ENCODE assay signal across 11 mouse cellular contexts in the genomic region with DNA sequence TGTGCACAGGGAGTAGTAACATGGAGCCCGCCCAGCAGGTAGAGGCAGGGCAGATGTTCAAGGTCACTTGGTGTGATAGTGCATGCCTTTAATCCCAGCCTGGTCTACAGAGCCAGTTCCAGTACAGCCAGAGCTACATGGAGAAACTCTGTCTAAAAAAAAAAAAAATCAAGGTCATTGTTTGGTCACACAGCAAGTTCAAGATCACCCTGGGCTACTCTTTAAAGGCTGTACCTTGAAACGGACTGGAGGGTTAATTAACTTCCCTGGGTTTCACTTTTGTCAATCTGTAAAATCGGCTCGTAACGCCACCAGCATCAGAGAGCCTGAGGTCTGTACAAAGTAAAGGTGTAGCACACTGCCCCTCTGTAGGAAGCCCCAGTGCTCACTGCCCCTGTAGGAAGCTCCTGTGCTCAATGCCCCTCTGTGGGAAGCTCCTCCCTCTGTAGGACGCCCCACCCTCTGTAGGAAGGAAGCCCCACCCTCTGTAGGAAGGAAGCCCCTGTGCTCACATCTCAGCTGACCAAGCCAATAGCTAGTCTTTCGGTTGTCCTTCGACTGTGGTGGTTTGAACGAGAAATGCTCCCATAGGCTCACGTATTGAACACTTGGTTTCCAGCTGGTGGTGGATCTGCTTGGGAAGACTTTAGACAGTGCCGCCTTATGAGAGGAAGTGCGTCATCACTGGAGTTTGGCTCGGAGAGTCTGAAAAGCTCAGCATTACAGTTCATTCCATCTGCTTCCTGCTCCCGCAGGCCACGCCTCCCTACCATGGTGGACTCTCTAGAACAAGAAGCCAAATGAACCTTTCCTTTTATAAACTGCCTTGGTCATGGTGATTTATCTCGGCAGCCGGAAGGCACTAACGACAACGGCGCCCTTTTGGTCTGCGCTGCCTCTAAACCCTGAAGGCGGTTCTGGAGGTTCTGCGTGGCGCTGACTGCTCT. TPM values are rescaled to one million over a fixed set of nuclear protein-coding genes. Genes with fewer than 3 reads are reported as not detected.
DNase-seq lines count a peak whose midpoint lies in the region; ATAC-seq and TF ChIP-seq lines count a peak whose summit lies in the region.
"Had no signal": no experiment of that assay in that cellular context is flagged by ENCODE, and none has a peak within 500 bp of the region (broad histone marks: within the 10 kb centered on the region; RNA-seq: fewer than 3 reads in every experiment).

No protein-coding gene starts in this region.

- 0 out of 2 replicates have a peak, but pooled peaks cover 5% of the 10 kb centered on the region for H3K27me3 ChIP-seq in kidney, embryonic 14.5 days (ENCODE audit: control insufficient read depth, insufficient read depth, low read length)
- H3K27me3 ChIP-seq in kidney, adult 2 months (replicated peaks; ENCODE audit: control insufficient read depth, insufficient read depth, low read length): no peaks in the 10 kb centered on the region
- H3K27me3 ChIP-seq in MEL (ENCODE audit: control insufficient read depth in 1 of 2, insufficient read depth in 2 of 2, low read length in 2 of 2): no peaks in the 10 kb centered on the region
- H3K27me3 ChIP-seq in embryonic facial prominence, embryonic 15.5 days: no peaks in the 10 kb centered on the region
- H3K27me3 ChIP-seq in forebrain, embryonic 14.5 days (replicated peaks; ENCODE audit: control insufficient read depth, insufficient read depth, low read length): no peaks in the 10 kb centered on the region
- no peaks in the 10 kb centered on the region for H3K27me3 ChIP-seq in midbrain, embryonic 15.5 days (replicated peaks)

- TF ChIP-seq EP300 in MEL (IDR thresholded peaks at IDR 0.05; ENCODE audit: low read depth in 1 of 2, low read length in 2 of 2): no peak

- peak; percentile 55; the same call in 1 of the 2 replicates for ATAC-seq in kidney, embryonic 14.5 days (ENCODE audit: low FRiP score, low TSS enrichment)
- no peak for ATAC-seq in embryonic facial prominence, embryonic 15.5 days (ENCODE audit: insufficient number of reproducible peaks, low FRiP score, low TSS enrichment, low read depth)
- ATAC-seq in megakaryocyte-erythroid progenitor cell, adult 5-6 weeks (replicated peaks; ENCODE audit: low FRiP score, low TSS enrichment, poor library complexity, severe bottlenecking): peak; percentile 87
- no peak for ATAC-seq in forebrain, embryonic 14.5 days
- no peak for ATAC-seq in midbrain, embryonic 15.5 days (replicated peaks)
- ATAC-seq: midbrain, embryonic 16.5 days had no signal

- WGBS in kidney, embryonic 14.5 days: 69% methylated on average over 24 of the region's 24 CpGs
- 68% methylated on average over 24 of the region's 24 CpGs for WGBS in kidney, adult 2 months
- WGBS in embryonic facial prominence, embryonic 15.5 days: 66% methylated on average over 24 of the region's 24 CpGs
- WGBS in forebrain, embryonic 14.5 days: 72% methylated on average over 24 of the region's 24 CpGs
- WGBS in midbrain, embryonic 15.5 days: 74% methylated on average over 24 of the region's 24 CpGs

- no peaks in the 10 kb centered on the region; the same call in 1 of the 2 replicates for H3K79me2 ChIP-seq in MEL (ENCODE audit: control insufficient read depth, insufficient read depth, low read length, poor library complexity)

- TF ChIP-seq RAD21 in MEL (IDR thresholded peaks at IDR 0.05; ENCODE audit: low read depth, low read length): no peak

- peaks cover 9% of the 10 kb centered on the region; the same call in 1 of the 2 replicates for H3K9me3 ChIP-seq in kidney, embryonic 14.5 days (ENCODE audit: control insufficient read depth, low read length)
- no peaks in the 10 kb centered on the region for H3K9me3 ChIP-seq in MEL (replicated peaks; ENCODE audit: insufficient read depth, low read length)
- H3K9me3 ChIP-seq in embryonic facial prominence, embryonic 15.5 days (replicated peaks): 0 out of 2 replicates have a peak, but pooled peaks cover 3% of the 10 kb centered on the region
- 0 out of 2 replicates have a peak, but pooled peaks cover 6% of the 10 kb centered on the region for H3K9me3 ChIP-seq in forebrain, embryonic 14.5 days (replicated peaks; ENCODE audit: control insufficient read depth, low read length)
- no peaks in the 10 kb centered on the region for H3K9me3 ChIP-seq in midbrain, embryonic 15.5 days

- no peak overlapping the region for H3K9ac ChIP-seq in kidney, embryonic 14.5 days (ENCODE audit: low read depth, low read length)
- H3K9ac ChIP-seq in MEL (ENCODE audit: control insufficient read depth, low read depth, low read length, poor library complexity, severe bottlenecking): peak overlapping the region; percentile 61
- H3K9ac ChIP-seq in embryonic facial prominence, embryonic 15.5 days: no peak overlapping the region
- no peak overlapping the region for H3K9ac ChIP-seq in forebrain, embryonic 14.5 days (ENCODE audit: low read length)
- no peak overlapping the region for H3K9ac ChIP-seq in midbrain, embryonic 15.5 days

- no peaks in the 10 kb centered on the region for H3K36me3 ChIP-seq in kidney, embryonic 14.5 days (ENCODE audit: control insufficient read depth, insufficient read depth, low read length)
- no peaks in the 10 kb centered on the region for H3K36me3 ChIP-seq in kidney, adult 2 months (ENCODE audit: control insufficient read depth, insufficient read depth, low read length)
- H3K36me3 ChIP-seq in MEL (ENCODE audit: control insufficient read depth in 1 of 2, insufficient read depth in 2 of 2, low read length in 2 of 2): no peaks in the 10 kb centered on the region
- H3K36me3 ChIP-seq in embryonic facial prominence, embryonic 15.5 days: no peaks in the 10 kb centered on the region
- H3K36me3 ChIP-seq in forebrain, embryonic 14.5 days (ENCODE audit: control insufficient read depth, insufficient read depth, low read length): no peaks in the 10 kb centered on the region
- H3K36me3 ChIP-seq in midbrain, embryonic 15.5 days (replicated peaks): no peaks in the 10 kb centered on the region

- 0 out of 2 replicates have a peak overlapping the region, but pooled peaks have one; percentile 6 for H3K4me3 ChIP-seq in kidney, embryonic 14.5 days (ENCODE audit: low read length)
- H3K4me3 ChIP-seq in kidney, adult 2 months (ENCODE audit: insufficient read depth, low read depth, low read length): no peak overlapping the region
- H3K4me3 ChIP-seq in MEL (ENCODE audit: control insufficient read depth in 1 of 2, insufficient read depth in 1 of 2, low read depth in 2 of 2, low read length in 2 of 2): peak overlapping the region; percentile 62 to 69
- H3K4me3 ChIP-seq in embryonic facial prominence, embryonic 15.5 days (replicated peaks): no peak overlapping the region
- no peak overlapping the region for H3K4me3 ChIP-seq in forebrain, embryonic 14.5 days (ENCODE audit: low read depth, low read length)
- no peak overlapping the region for H3K4me3 ChIP-seq in midbrain, embryonic 15.5 days

- peak overlapping the region; percentile 15 for H3K4me2 ChIP-seq in kidney, embryonic 14.5 days (replicated peaks; ENCODE audit: low read depth, low read length)
- 0 out of 2 replicates have a peak overlapping the region, but pooled peaks have one; percentile 2 for H3K4me2 ChIP-seq in embryonic facial prominence, embryonic 15.5 days (replicated peaks)
- no peak overlapping the region for H3K4me2 ChIP-seq in forebrain, embryonic 14.5 days (ENCODE audit: low read length)
- no peak overlapping the region for H3K4me2 ChIP-seq in midbrain, embryonic 15.5 days

- TF ChIP-seq CTCF in kidney, adult 2 months (conservative IDR thresholded peaks at IDR 0.05; ENCODE audit: insufficient read depth, insufficient read length, low read depth, low read length): no peak
- TF ChIP-seq CTCF in MEL (IDR thresholded peaks at IDR 0.05 in 2 of 3, conservative IDR thresholded peaks at IDR 0.05 in 1 of 3; ENCODE audit: control insufficient read depth in 1 of 3, insufficient read depth in 1 of 3, low read depth in 2 of 3, low read length in 3 of 3, poor library complexity in 1 of 3, severe bottlenecking in 1 of 3): no peak

- no peak for DNase-seq in kidney, adult 2 months
- DNase-seq in MEL (ENCODE audit: low read depth, low spot score): peak; percentile 91
- no peak for DNase-seq in ovary, postnatal 36 days (ENCODE audit: low spot score)
- no peak for DNase-seq in forebrain, embryonic 14.5 days (ENCODE audit: low spot score)

- no peaks in the 10 kb centered on the region for H3K4me1 ChIP-seq in kidney, embryonic 14.5 days (ENCODE audit: control insufficient read depth, insufficient read depth, low read length)
- no peaks in the 10 kb centered on the region for H3K4me1 ChIP-seq in kidney, adult 2 months (ENCODE audit: control insufficient read depth, insufficient read depth, low read length)
- no peaks in the 10 kb centered on the region for H3K4me1 ChIP-seq in MEL (ENCODE audit: control insufficient read depth in 1 of 2, insufficient read depth in 2 of 2, low read length in 2 of 2)
- H3K4me1 ChIP-seq in embryonic facial prominence, embryonic 15.5 days: no peaks in the 10 kb centered on the region
- H3K4me1 ChIP-seq in forebrain, embryonic 14.5 days (ENCODE audit: control insufficient read depth, insufficient read depth, low read length): no peaks in the 10 kb centered on the region
- no peaks in the 10 kb centered on the region for H3K4me1 ChIP-seq in midbrain, embryonic 15.5 days

- no peak for TF ChIP-seq POLR2A in kidney, adult 2 months (IDR thresholded peaks at IDR 0.05; ENCODE audit: low read depth, low read length)
- peak in 1 of 2 experiments; percentile 72; a peak in 2 of 4 replicates for TF ChIP-seq POLR2A in MEL (IDR thresholded peaks at IDR 0.05; ENCODE audit: control insufficient read depth in 1 of 2, insufficient read depth in 1 of 2, low read depth in 1 of 2, low read length in 2 of 2, poor library complexity in 1 of 2)

- H3K27ac ChIP-seq in kidney, embryonic 14.5 days (ENCODE audit: low read depth, low read length): no peak overlapping the region
- no peak overlapping the region for H3K27ac ChIP-seq in kidney, adult 2 months (ENCODE audit: insufficient read depth, low read depth, low read length)
- peak overlapping the region; percentile 88 for H3K27ac ChIP-seq in MEL (ENCODE audit: control insufficient read depth, low read depth, low read length)
- no peak overlapping the region for H3K27ac ChIP-seq in embryonic facial prominence, embryonic 15.5 days (replicated peaks)
- no peak overlapping the region for H3K27ac ChIP-seq in forebrain, embryonic 14.5 days (ENCODE audit: low read depth, low read length)
- no peak overlapping the region for H3K27ac ChIP-seq in midbrain, embryonic 15.5 days

RNA-seq across cellular contexts. Expression of a gene that starts 18.7 kb away (rescaled TPM):
- polyA plus RNA-seq in kidney, embryonic 14.5 days (2014; fragmentation: Nextera tagmentation; extraction: Ambion mirVana): 2.2 and 2.5 TPM in 2 replicates
- 8.1 and 9.9 TPM in 2 replicates for polyA plus RNA-seq in kidney, adult 2 months (2012; rRNA removed)
- not detected in 2 replicates for total RNA-seq in MEL (2012; rRNA removed)
- polyA plus RNA-seq in MEL (2012; ENCODE audit: insufficient read depth in 1 of 2, insufficient read length in 2 of 2, low read depth in 1 of 2, low replicate concordance in 2 of 2, missing spikeins in 1 of 2): not detected
- polyA plus RNA-seq in embryonic facial prominence, embryonic 15.5 days (2015; fragmentation: Nextera tagmentation; extraction: Ambion mirVana): 0.85 and 1.0 TPM in 2 replicates
- not detected in 2 replicates for total RNA-seq in megakaryocyte-erythroid progenitor cell, adult 5-6 weeks (2014; fragmentation: Nextera tagmentation)
- total RNA-seq in megakaryocyte-erythroid progenitor cell, adult 5-6 weeks (2017): not detected in 2 replicates
- polyA plus RNA-seq in forebrain, embryonic 14.5 days (2014; fragmentation: Nextera tagmentation; extraction: Ambion mirVana): 0.12 and 0.29 TPM in 2 replicates
- polyA plus RNA-seq in midbrain, embryonic 15.5 days (2015; fragmentation: Nextera tagmentation; extraction: Ambion mirVana): 0.06 and 0.25 TPM in 2 replicates
- polyA plus RNA-seq: cortical plate, adult 2 months; large intestine, adult 2 months had no signal

RNA-seq across cellular contexts. Expression of a gene that starts 57.4 kb away (rescaled TPM):
- not detected in 2 replicates for polyA plus RNA-seq in kidney, embryonic 14.5 days (2014; fragmentation: Nextera tagmentation; extraction: Ambion mirVana)
- polyA plus RNA-seq in kidney, adult 2 months (2012; rRNA removed): 0.24 and 0.38 TPM in 2 replicates
- total RNA-seq in MEL (2012; rRNA removed): 0.13 TPM in 1 of 2 replicates, not detected in the other
- polyA plus RNA-seq in MEL (2012; ENCODE audit: insufficient read depth in 1 of 2, insufficient read length in 2 of 2, low read depth in 1 of 2, low replicate concordance in 2 of 2, missing spikeins in 1 of 2): not detected
- polyA plus RNA-seq in embryonic facial prominence, embryonic 15.5 days (2015; fragmentation: Nextera tagmentation; extraction: Ambion mirVana): 0.29 and 0.59 TPM in 2 replicates
- total RNA-seq in megakaryocyte-erythroid progenitor cell, adult 5-6 weeks (2014; fragmentation: Nextera tagmentation): not detected in 2 replicates
- total RNA-seq in megakaryocyte-erythroid progenitor cell, adult 5-6 weeks (2017): not detected in 2 replicates
- polyA plus RNA-seq in forebrain, embryonic 14.5 days (2014; fragmentation: Nextera tagmentation; extraction: Ambion mirVana): not detected in 2 replicates
- not detected in 2 replicates for polyA plus RNA-seq in midbrain, embryonic 15.5 days (2015; fragmentation: Nextera tagmentation; extraction: Ambion mirVana)
- polyA plus RNA-seq: midbrain, embryonic 16.5 days had no signal

Comparison
In these comparisons a context has a peak if more than half of its experiments do, and no peak if none do; other contexts are left out.
1. H3K4me3 ChIP-seq: peak in kidney, embryonic 14.5 days (single experiment) and MEL (2 of 2); none in kidney, adult 2 months (single experiment), embryonic facial prominence, embryonic 15.5 days (single experiment), forebrain, embryonic 14.5 days (single experiment) and midbrain, embryonic 15.5 days (single experiment).
2. ATAC-seq: peak in kidney, embryonic 14.5 days (single experiment) and megakaryocyte-erythroid progenitor cell, adult 5-6 weeks (single experiment); none in embryonic facial prominence, embryonic 15.5 days (single experiment), forebrain, embryonic 14.5 days (single experiment) and midbrain, embryonic 15.5 days (single experiment).
3. H3K4me2 ChIP-seq: peak in kidney, embryonic 14.5 days (single experiment) and embryonic facial prominence, embryonic 15.5 days (single experiment); none in forebrain, embryonic 14.5 days (single experiment) and midbrain, embryonic 15.5 days (single experiment).